Mouse (Mus musculus): ENCODE data around the gene Tulp3.

GRCm38 (mm10) chr6:128276349-128276748 lies 79.3 kb downstream of the Tulp3 start:
- no peak for TF ChIP-seq CTCF (IDR thresholded peaks at IDR 0.05; ENCODE audit: low read depth, low read length)
- no peak for TF ChIP-seq POLR2A (IDR thresholded peaks at IDR 0.05; ENCODE audit: borderline replicate concordance, low read depth, low read length)

Data from bone marrow macrophage, adult 2 months (primary cell).